Mouse (Mus musculus) bone marrow macrophage, adult 2 months (primary cell): ENCODE measurements at regions not wholly inside any gene's neighbourhood (a gene's known extent, or its start where the extent isn't known, plus 50 kb on each side); places are given as distances from the start of the nearest gene placed in this dataset.

ENCODE experiments used
- H3K27ac ChIP-seq: 2 replicates; pipeline ENCODE4 v1.5.1; 2012; ENCODE audit warnings: low read depth, low read length; ENCODE audit not compliant: insufficient read depth
- H3K4me1 ChIP-seq: 2 replicates; pipeline ENCODE4 v1.6.1; 2012; ENCODE audit warnings: low read length; ENCODE audit not compliant: control insufficient read depth, insufficient read depth
- H3K4me3 ChIP-seq: 2 replicates; pipeline ENCODE4 v1.5.1; 2012; ENCODE audit warnings: mild to moderate bottlenecking, low read length, moderate library complexity; ENCODE audit not compliant: insufficient read depth
- CTCF ChIP-seq: IDR thresholded peaks from 2 replicates; pipeline ENCODE4 v1.5.1; 2012; ENCODE audit warnings: low read depth, mild to moderate bottlenecking, low read length, moderate library complexity
- POLR2A ChIP-seq: IDR thresholded peaks from 2 replicates; pipeline ENCODE4 v1.6.1; 2012; ENCODE audit warnings: mild to moderate bottlenecking, low read depth, low read length, borderline replicate concordance

GRCm38 (mm10) chr13:43908041-43908644, 123.6 kb downstream of the Cd83 start:
- Histone ChIP-seq H3K27ac (no peak overlapping the region), H3K4me3 (no peak overlapping the region)

GRCm38 (mm10) chr13:43909933-43910332, 125.4 kb downstream of the Cd83 start:
- TF ChIP-seq POLR2A: no peak
- no peak for TF ChIP-seq CTCF
- no peak overlapping the region for H3K27ac ChIP-seq
- no peaks in the 10 kb centered on the region for H3K4me1 ChIP-seq
- no peak overlapping the region for H3K4me3 ChIP-seq

More at GRCm38 (mm10) chr13:43908041-43908644, 123.6 kb downstream of the Cd83 start:
- TF ChIP-seq CTCF (no peak), POLR2A (no peak)
- no peaks in the 10 kb centered on the region for H3K4me1 ChIP-seq

GRCm38 (mm10) chr13:43913476-43913875, 128.9 kb downstream of the Cd83 start:
- Histone ChIP-seq H3K4me3 (no peak overlapping the region), H3K4me1 (no peaks in the 10 kb centered on the region), H3K27ac (no peak overlapping the region)
- TF ChIP-seq CTCF (no peak), POLR2A (no peak)

- Histone ChIP-seq H3K4me3 (no peak overlapping the region), H3K4me1 (peaks cover 4% of the 10 kb centered on the region; the same call in 1 of the 2 replicates), H3K27ac (no peak overlapping the region)
- TF ChIP-seq POLR2A: no peak
- TF ChIP-seq CTCF: no peak
Observed at GRCm38 (mm10) chr13:43919781-43920420, 135.3 kb downstream of the Cd83 start.

GRCm38 (mm10) chr13:43930081-43930981, 145.8 kb downstream of the Cd83 start:
- H3K27ac ChIP-seq: no peak overlapping the region
- H3K4me3 ChIP-seq: no peak overlapping the region
- no peaks in the 10 kb centered on the region for H3K4me1 ChIP-seq
- TF ChIP-seq POLR2A (no peak), CTCF (no peak)

GRCm38 (mm10) chr13:43932946-43933345, 148.4 kb downstream of the Cd83 start:
- no peak for TF ChIP-seq POLR2A
- no peak for TF ChIP-seq CTCF
- H3K27ac ChIP-seq: no peak overlapping the region

GRCm38 (mm10) chr13:43935284-43935683, 150.7 kb downstream of the Cd83 start:
- no peak overlapping the region for H3K4me3 ChIP-seq
- no peaks in the 10 kb centered on the region for H3K4me1 ChIP-seq
- TF ChIP-seq CTCF (no peak), POLR2A (no peak)
- no peak overlapping the region for H3K27ac ChIP-seq

More at GRCm38 (mm10) chr13:43932946-43933345, 148.4 kb downstream of the Cd83 start:
- Histone ChIP-seq H3K4me1 (no peaks in the 10 kb centered on the region), H3K4me3 (no peak overlapping the region)

GRCm38 (mm10) chr13:43936504-43936903, 151.9 kb downstream of the Cd83 start:
- Histone ChIP-seq H3K4me3 (no peak overlapping the region), H3K27ac (no peak overlapping the region), H3K4me1 (no peaks in the 10 kb centered on the region)
- TF ChIP-seq CTCF (no peak), POLR2A (no peak)

GRCm38 (mm10) chr13:43938611-43939010, 154.0 kb downstream of the Cd83 start:
- no peak overlapping the region for H3K4me3 ChIP-seq

More at GRCm38 (mm10) chr13:43938611-43939010, 154.0 kb downstream of the Cd83 start:
- Histone ChIP-seq H3K27ac (no peak overlapping the region), H3K4me1 (no peaks in the 10 kb centered on the region)
- TF ChIP-seq CTCF (no peak), POLR2A (no peak)
